Comparison of ENCODE assay signal across 22 mouse cellular contexts in the genomic region with DNA sequence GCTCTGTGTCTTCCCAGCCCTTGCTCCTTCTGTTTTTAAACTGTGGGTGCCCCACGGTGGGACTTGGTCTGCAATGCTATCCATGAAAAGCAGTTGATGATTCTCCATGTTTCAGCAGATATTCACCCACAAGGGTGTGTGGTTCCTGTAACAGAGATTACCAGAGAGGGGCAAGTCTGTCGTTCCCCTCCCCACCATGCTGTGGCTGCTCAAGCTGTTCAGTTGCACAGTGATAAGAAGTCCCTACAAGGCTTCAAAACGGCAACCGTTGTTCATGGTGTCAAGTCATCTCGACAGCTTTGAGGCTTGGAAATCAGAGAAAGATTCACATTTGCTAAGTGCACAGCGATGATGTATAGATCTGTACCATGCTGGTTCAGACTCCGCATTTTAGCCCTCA.
DNase-seq lines count a peak whose midpoint lies in the region; ATAC-seq and TF ChIP-seq lines count a peak whose summit lies in the region.
"Had no signal": no experiment of that assay in that cellular context is flagged by ENCODE, and none has a peak within 500 bp of the region (broad histone marks: within the 10 kb centered on the region; RNA-seq: fewer than 3 reads in every experiment).

No protein-coding gene starts in this region.

- H3K4me2 ChIP-seq in liver, embryonic 13.5 days, result no peak overlapping the region
- H3K4me2 ChIP-seq in liver, postnatal 0 days (ENCODE audit: low read depth, low read length), result no peak overlapping the region
- H3K4me2 ChIP-seq: embryonic facial prominence, embryonic 13.5 days; forebrain, embryonic 12.5 days; heart, embryonic 12.5 days; hindbrain, embryonic 15.5 days had no signal

- no peak overlapping the region for H3K9ac ChIP-seq in liver, embryonic 13.5 days
- H3K9ac ChIP-seq in liver, postnatal 0 days (replicated peaks), result no peak overlapping the region
- H3K9ac ChIP-seq: embryonic facial prominence, embryonic 13.5 days; forebrain, embryonic 12.5 days; heart, embryonic 12.5 days; hindbrain, embryonic 15.5 days had no signal

- peak; percentile 89 for TF ChIP-seq EP300 in liver, postnatal 0 days (IDR thresholded peaks at IDR 0.05; ENCODE audit: low read depth)

- no peak overlapping the region for H3K27ac ChIP-seq in liver, embryonic 13.5 days
- no peak overlapping the region for H3K27ac ChIP-seq in liver, postnatal 0 days (ENCODE audit: low read depth)
- H3K27ac ChIP-seq: embryonic facial prominence, embryonic 13.5 days; forebrain, embryonic 12.5 days; hindbrain, embryonic 15.5 days had no signal

- intact Hi-C loops in heart, postnatal 10 days (cut with DNase I), result no loop called here

- H3K4me3 ChIP-seq in liver, embryonic 13.5 days (replicated peaks), result no peak overlapping the region
- H3K4me3 ChIP-seq in liver, postnatal 0 days (ENCODE audit: low read depth, low read length), result no peak overlapping the region
- H3K4me3 ChIP-seq: embryonic facial prominence, embryonic 13.5 days; forebrain, embryonic 12.5 days; heart, embryonic 12.5 days; hindbrain, embryonic 15.5 days had no signal

- DNase-seq in heart, adult 11 months, result peak; percentile 54
- no peak for DNase-seq in heart, postnatal 10 days
- DNase-seq in liver, embryonic 13.5 days, result no peak
- DNase-seq in liver, postnatal 0 days, result no peak
- no peak for DNase-seq in cerebellum, postnatal 10 days
- no peak for DNase-seq in urinary bladder, adult 18-20 months (ENCODE audit: low spot score in 2 of 2)
- no peak for DNase-seq in spleen, postnatal 14 days (ENCODE audit: low spot score in 2 of 2)
- DNase-seq: adrenal gland, postnatal 14 days; B cell, adult 2 months; cerebellum, adult 18-20 months; cerebellum, postnatal 14 days; gastrocnemius, postnatal 14 days; heart, postnatal 36 days had no signal

- no peaks in the 10 kb centered on the region for H3K36me3 ChIP-seq in liver, embryonic 13.5 days
- no peaks in the 10 kb centered on the region for H3K36me3 ChIP-seq in liver, postnatal 0 days (replicated peaks; ENCODE audit: insufficient read depth, low read length)
- H3K36me3 ChIP-seq: forebrain, embryonic 12.5 days; G1E had no signal

- no peaks in the 10 kb centered on the region for H3K27me3 ChIP-seq in liver, embryonic 13.5 days
- H3K27me3 ChIP-seq in liver, postnatal 0 days (ENCODE audit: insufficient read depth, low read length), result no peaks in the 10 kb centered on the region
- H3K27me3 ChIP-seq: embryonic facial prominence, embryonic 13.5 days; forebrain, embryonic 12.5 days; heart, embryonic 12.5 days; hindbrain, embryonic 15.5 days; Patski had no signal

- no peak for TF ChIP-seq CTCF in liver, postnatal 0 days (IDR thresholded peaks at IDR 0.05; ENCODE audit: low read depth)

- 28% methylated on average over 7 of the region's 7 CpGs for WGBS in liver, embryonic 13.5 days (ENCODE audit: insufficient replicate concordance)
- WGBS in liver, postnatal 0 days (ENCODE audit: insufficient replicate concordance), result 53% methylated on average over 7 of the region's 7 CpGs

- peaks cover 18% of the 10 kb centered on the region for H3K4me1 ChIP-seq in liver, embryonic 13.5 days (replicated peaks)
- no peaks in the 10 kb centered on the region for H3K4me1 ChIP-seq in liver, postnatal 0 days (ENCODE audit: insufficient read depth)

- H3K9me3 ChIP-seq in liver, embryonic 13.5 days (replicated peaks), result no peaks in the 10 kb centered on the region
- no peaks in the 10 kb centered on the region for H3K9me3 ChIP-seq in liver, postnatal 0 days (ENCODE audit: low read length)
- H3K9me3 ChIP-seq: embryonic facial prominence, embryonic 13.5 days; G1E; hindbrain, embryonic 15.5 days had no signal

- peak; percentile 90 for ATAC-seq in liver, embryonic 13.5 days (ENCODE audit: low read depth)
- ATAC-seq in liver, postnatal 0 days, result peak; percentile 89
- ATAC-seq: activated CD4-positive, CD25-positive, alpha-beta regulatory T cell, adult 4 months; CD4-positive, CD25-positive, alpha-beta regulatory T cell, adult 4 months; forebrain, embryonic 16.5 days; Patski had no signal
